Mouse (Mus musculus) E14TG2a.4 (cell line): ENCODE results near the gene Kmt2b.

Source experiments
- CTCF ChIP-seq: conservative IDR thresholded peaks from 2 replicates; pipeline ENCODE4 v1.5.1; 2014; ENCODE audit warnings: low read length
- NANOG ChIP-seq: IDR thresholded peaks from 2 replicates; pipeline ENCODE4 v1.6.1; 2014; ENCODE audit warnings: borderline replicate concordance, low read length, mixed read lengths
- POU5F1 ChIP-seq: IDR thresholded peaks from 2 replicates; pipeline ENCODE4 v1.6.1; 2014; ENCODE audit warnings: low read length, borderline replicate concordance

GRCm38 (mm10) chr7:30520396-30520795 is 68.1 kb downstream of the Kmt2b start:
- TF ChIP-seq CTCF, result no peak
- no peak for TF ChIP-seq NANOG
- no peak for TF ChIP-seq POU5F1
